Mouse (Mus musculus): ENCODE data around the gene Dnah8. TPM values are rescaled to one million over a fixed set of nuclear protein-coding genes. Genes with fewer than 3 reads are reported as not detected.

Gene Dnah8
- total and polyA plus RNA-seq, 2 experiments from 2014 or later, result 3.1 to 4.2 TPM

- DNase-seq (ENCODE audit: low spot score), result peak; percentile 31
- 29% methylated on average over 10 of the region's 10 CpGs for WGBS
- Histone ChIP-seq H3K9me3 (ENCODE audit: low read length) (no peaks in the 10 kb centered on the region), H3K27ac (ENCODE audit: low read depth, low read length) (no peak overlapping the region), H3K4me2 (ENCODE audit: low read depth, low read length, poor library complexity, severe bottlenecking) (no peak overlapping the region), H3K27me3 (ENCODE audit: insufficient read depth, low read length) (no peaks in the 10 kb centered on the region), H3K4me3 (ENCODE audit: low read depth, low read length) (no peak overlapping the region), H3K36me3 (ENCODE audit: insufficient read depth, low read length) (no peaks in the 10 kb centered on the region), H3K9ac (replicated peaks; ENCODE audit: low read length, poor library complexity, severe bottlenecking) (no peak overlapping the region), H3K4me1 (ENCODE audit: insufficient read depth, low read length) (no peaks in the 10 kb centered on the region; the same call in 1 of the 2 replicates)
- no peak for ATAC-seq (ENCODE audit: low FRiP score)
- TF ChIP-seq CTCF (IDR thresholded peaks at IDR 0.05), result no peak
These were observed 246.9 kb downstream of the Dnah8 start for GRCm38 (mm10) chr17:30871040-30871439.

GRCm38 (mm10) chr17:30874276-30874675, 250.1 kb downstream of the Dnah8 start:
- no peaks in the 10 kb centered on the region for H3K9me3 ChIP-seq (ENCODE audit: low read length)
- H3K4me3 ChIP-seq (ENCODE audit: low read depth, low read length), result no peak overlapping the region
- no peak overlapping the region for H3K27ac ChIP-seq (ENCODE audit: low read depth, low read length)
- no peaks in the 10 kb centered on the region for H3K27me3 ChIP-seq (ENCODE audit: insufficient read depth, low read length)
- H3K4me1 ChIP-seq (ENCODE audit: insufficient read depth, low read length), result no peaks in the 10 kb centered on the region; the same call in 1 of the 2 replicates
- WGBS, result 67% methylated on average over 15 of the region's 15 CpGs
- no peak overlapping the region for H3K4me2 ChIP-seq (ENCODE audit: low read depth, low read length, poor library complexity, severe bottlenecking)
- DNase-seq (ENCODE audit: low spot score) (no peak), ATAC-seq (ENCODE audit: low FRiP score) (no peak)
- no peaks in the 10 kb centered on the region for H3K36me3 ChIP-seq (ENCODE audit: insufficient read depth, low read length)
- no peak overlapping the region for H3K9ac ChIP-seq (replicated peaks; ENCODE audit: low read length, poor library complexity, severe bottlenecking)
- peak; percentile 36 for TF ChIP-seq CTCF (IDR thresholded peaks at IDR 0.05)

- H3K9me3 ChIP-seq (ENCODE audit: low read length), result no peaks in the 10 kb centered on the region
- no peak for TF ChIP-seq CTCF (IDR thresholded peaks at IDR 0.05)
- H3K27ac ChIP-seq (ENCODE audit: low read depth, low read length), result no peak overlapping the region
- DNase-seq (ENCODE audit: low spot score), result no peak
- no peak overlapping the region for H3K9ac ChIP-seq (replicated peaks; ENCODE audit: low read length, poor library complexity, severe bottlenecking)
- 84% methylated on average over 7 of the region's 7 CpGs for WGBS
- no peaks in the 10 kb centered on the region for H3K36me3 ChIP-seq (ENCODE audit: insufficient read depth, low read length)
- no peaks in the 10 kb centered on the region for H3K27me3 ChIP-seq (ENCODE audit: insufficient read depth, low read length)
- H3K4me1 ChIP-seq (ENCODE audit: insufficient read depth, low read length), result no peaks in the 10 kb centered on the region; the same call in 1 of the 2 replicates
- H3K4me3 ChIP-seq (ENCODE audit: low read depth, low read length), result no peak overlapping the region
- H3K4me2 ChIP-seq (ENCODE audit: low read depth, low read length, poor library complexity, severe bottlenecking), result no peak overlapping the region
- no peak for ATAC-seq (ENCODE audit: low FRiP score)
These were observed 253.3 kb downstream of the Dnah8 start for GRCm38 (mm10) chr17:30877456-30877855.

- Histone ChIP-seq H3K27ac (ENCODE audit: low read depth, low read length) (no peak overlapping the region), H3K9ac (replicated peaks; ENCODE audit: low read length, poor library complexity, severe bottlenecking) (no peak overlapping the region), H3K9me3 (ENCODE audit: low read length) (no peaks in the 10 kb centered on the region), H3K36me3 (ENCODE audit: insufficient read depth, low read length) (no peaks in the 10 kb centered on the region), H3K4me3 (ENCODE audit: low read depth, low read length) (no peak overlapping the region), H3K4me1 (ENCODE audit: insufficient read depth, low read length) (peaks cover 5% of the 10 kb centered on the region; the same call in 1 of the 2 replicates), H3K27me3 (ENCODE audit: insufficient read depth, low read length) (no peaks in the 10 kb centered on the region), H3K4me2 (ENCODE audit: low read depth, low read length, poor library complexity, severe bottlenecking) (no peak overlapping the region)
- DNase-seq (ENCODE audit: low spot score) (no peak), ATAC-seq (ENCODE audit: low FRiP score) (no peak)
- WGBS, result 36% methylated on average over 6 of the region's 6 CpGs
- no peak for TF ChIP-seq CTCF (IDR thresholded peaks at IDR 0.05)
These were observed 254.5 kb downstream of the Dnah8 start for GRCm38 (mm10) chr17:30878626-30879025.

- Histone ChIP-seq H3K9me3 (ENCODE audit: low read length) (no peaks in the 10 kb centered on the region), H3K4me1 (ENCODE audit: insufficient read depth, low read length) (0 out of 2 replicates have a peak, but pooled peaks cover 5% of the 10 kb centered on the region), H3K27me3 (ENCODE audit: insufficient read depth, low read length) (no peaks in the 10 kb centered on the region), H3K4me2 (ENCODE audit: low read depth, low read length, poor library complexity, severe bottlenecking) (no peak overlapping the region), H3K9ac (replicated peaks; ENCODE audit: low read length, poor library complexity, severe bottlenecking) (no peak overlapping the region), H3K36me3 (ENCODE audit: insufficient read depth, low read length) (no peaks in the 10 kb centered on the region), H3K27ac (ENCODE audit: low read depth, low read length) (no peak overlapping the region), H3K4me3 (ENCODE audit: low read depth, low read length) (no peak overlapping the region)
- ATAC-seq (ENCODE audit: low FRiP score), result no peak
- DNase-seq (ENCODE audit: low spot score), result no peak
- WGBS, result 88% methylated on average over 3 of the region's 3 CpGs
- no peak for TF ChIP-seq CTCF (IDR thresholded peaks at IDR 0.05)
These were observed 256.2 kb downstream of the Dnah8 start for GRCm38 (mm10) chr17:30880391-30880790.

- Histone ChIP-seq H3K4me2 (ENCODE audit: low read depth, low read length, poor library complexity, severe bottlenecking) (no peak overlapping the region), H3K27me3 (ENCODE audit: insufficient read depth, low read length) (no peaks in the 10 kb centered on the region), H3K27ac (ENCODE audit: low read depth, low read length) (no peak overlapping the region), H3K4me3 (ENCODE audit: low read depth, low read length) (no peak overlapping the region), H3K9me3 (ENCODE audit: low read length) (no peaks in the 10 kb centered on the region), H3K36me3 (ENCODE audit: insufficient read depth, low read length) (no peaks in the 10 kb centered on the region), H3K4me1 (ENCODE audit: insufficient read depth, low read length) (0 out of 2 replicates have a peak, but pooled peaks cover 5% of the 10 kb centered on the region), H3K9ac (replicated peaks; ENCODE audit: low read length, poor library complexity, severe bottlenecking) (no peak overlapping the region)
- WGBS, result 67% methylated on average over 2 of the region's 2 CpGs
- ATAC-seq (ENCODE audit: low FRiP score) (no peak), DNase-seq (ENCODE audit: low spot score) (no peak)
- no peak for TF ChIP-seq CTCF (IDR thresholded peaks at IDR 0.05)
These were observed 256.8 kb downstream of the Dnah8 start for GRCm38 (mm10) chr17:30881001-30881400.

Data from midbrain, postnatal 0 days (tissue).